In the genomic region with DNA sequence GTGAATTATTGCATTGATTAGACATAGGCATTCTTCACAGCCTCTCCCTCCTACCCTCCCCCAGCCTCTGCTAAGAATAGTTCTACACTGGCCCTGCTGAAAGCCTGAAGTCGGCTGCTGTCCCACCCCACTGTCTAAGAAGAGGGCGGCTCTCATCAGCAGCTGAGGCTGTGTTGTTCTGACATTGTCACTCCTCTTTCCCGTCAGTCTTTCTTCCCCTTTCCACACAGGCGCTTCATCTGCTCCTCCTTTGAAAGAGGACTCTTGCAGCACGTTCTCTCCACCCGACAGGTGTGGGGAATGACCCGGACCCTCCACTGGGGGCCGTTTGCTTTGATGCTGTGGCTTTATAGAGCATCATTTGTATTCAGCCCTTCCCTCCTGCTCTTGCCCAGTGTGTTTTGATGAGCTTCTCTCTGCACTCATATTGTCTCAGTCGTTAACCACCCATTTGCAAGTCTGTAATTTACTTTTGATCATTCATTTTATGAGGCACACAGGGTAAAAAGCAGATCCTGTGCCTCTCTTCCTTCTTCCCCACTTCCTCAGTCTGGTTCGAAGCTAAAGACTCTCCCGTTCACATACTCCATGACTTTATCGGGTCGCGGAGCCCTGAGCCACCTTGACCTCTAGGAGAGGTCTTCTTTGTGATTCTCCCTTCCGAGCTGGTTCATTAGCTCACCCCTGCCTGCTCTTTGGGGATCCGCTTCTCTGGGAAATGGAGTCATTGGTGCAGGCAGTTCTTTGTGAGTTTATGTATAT, we compare ENCODE assay signal across 12 mouse cellular contexts.
DNase-seq lines count a peak whose midpoint lies in the region; ATAC-seq and TF ChIP-seq lines count a peak whose summit lies in the region.
"Had no signal": no experiment of that assay in that cellular context is flagged by ENCODE, and none has a peak within 500 bp of the region (broad histone marks: within the 10 kb centered on the region; RNA-seq: fewer than 3 reads in every experiment).

No protein-coding gene starts in this region.

- H3K4me2 ChIP-seq in heart, embryonic 12.5 days, result peak overlapping the region; percentile 58
- no peak overlapping the region for H3K4me2 ChIP-seq in midbrain, postnatal 0 days (ENCODE audit: low read depth, low read length, poor library complexity, severe bottlenecking)

- no peak for DNase-seq in heart, postnatal 36 days
- DNase-seq in embryo, embryonic 10 days (ENCODE audit: low spot score), result peak; percentile 59
- peak; percentile 52 for DNase-seq in hindbrain, embryonic 10.5 days (ENCODE audit: low spot score)
- DNase-seq in midbrain, postnatal 0 days (ENCODE audit: low spot score), result peak; percentile 33
- no peak for DNase-seq in spleen, adult 18-20 months
- no peak for DNase-seq in thymus, postnatal 10 days (ENCODE audit: low spot score in 2 of 2)
- DNase-seq in lung, postnatal 4 days, result no peak
- DNase-seq: liver, postnatal 0 days; right cerebral cortex, postnatal 14 days; thymus, adult 2 months had no signal

- intact Hi-C loops in heart, postnatal 36 days (cut with DNase I), result no loop called here

- H3K9me3 ChIP-seq in heart, embryonic 12.5 days (replicated peaks), result no peaks in the 10 kb centered on the region
- H3K9me3 ChIP-seq in hindbrain, embryonic 10.5 days, result no peaks in the 10 kb centered on the region
- no peaks in the 10 kb centered on the region for H3K9me3 ChIP-seq in midbrain, postnatal 0 days (ENCODE audit: low read length)

- ATAC-seq in heart, embryonic 12.5 days (ENCODE audit: insufficient number of reproducible peaks, low FRiP score), result 0 out of 2 replicates have a peak, but pooled peaks have one; percentile 45
- peak; percentile 63; the same call in 1 of the 2 replicates for ATAC-seq in midbrain, postnatal 0 days (ENCODE audit: low FRiP score)
- ATAC-seq: inflammation-experienced regulatory T-cells, adult 6 months; liver, postnatal 0 days had no signal

- H3K27me3 ChIP-seq in heart, embryonic 12.5 days (replicated peaks), result no peaks in the 10 kb centered on the region
- H3K27me3 ChIP-seq in hindbrain, embryonic 10.5 days (ENCODE audit: insufficient read depth, poor library complexity, severe bottlenecking), result no peaks in the 10 kb centered on the region; the same call in 1 of the 2 replicates
- no peaks in the 10 kb centered on the region for H3K27me3 ChIP-seq in midbrain, postnatal 0 days (ENCODE audit: insufficient read depth, low read length)

- H3K9ac ChIP-seq in heart, embryonic 12.5 days, result 0 out of 2 replicates have a peak overlapping the region, but pooled peaks have one; percentile 39
- H3K9ac ChIP-seq in midbrain, postnatal 0 days (replicated peaks; ENCODE audit: low read length, poor library complexity, severe bottlenecking), result no peak overlapping the region
- H3K9ac ChIP-seq: liver, postnatal 0 days had no signal

- peaks cover 14% of the 10 kb centered on the region for H3K4me1 ChIP-seq in heart, embryonic 12.5 days (replicated peaks)
- H3K4me1 ChIP-seq in hindbrain, embryonic 10.5 days (replicated peaks), result peaks cover 30% of the 10 kb centered on the region
- peaks cover 4% of the 10 kb centered on the region; the same call in 1 of the 2 replicates for H3K4me1 ChIP-seq in midbrain, postnatal 0 days (ENCODE audit: insufficient read depth, low read length)

- TF ChIP-seq CTCF in midbrain, postnatal 0 days (IDR thresholded peaks at IDR 0.05), result no peak

- H3K36me3 ChIP-seq in heart, embryonic 12.5 days, result no peaks in the 10 kb centered on the region
- no peaks in the 10 kb centered on the region for H3K36me3 ChIP-seq in hindbrain, embryonic 10.5 days
- no peaks in the 10 kb centered on the region for H3K36me3 ChIP-seq in midbrain, postnatal 0 days (ENCODE audit: insufficient read depth, low read length)

- H3K4me3 ChIP-seq in heart, embryonic 12.5 days, result no peak overlapping the region
- H3K4me3 ChIP-seq in hindbrain, embryonic 10.5 days, result peak overlapping the region; percentile 28
- no peak overlapping the region for H3K4me3 ChIP-seq in midbrain, postnatal 0 days (ENCODE audit: low read depth, low read length)

- 41% methylated on average over 16 of the region's 16 CpGs for WGBS in heart, embryonic 12.5 days
- 19% methylated on average over 16 of the region's 16 CpGs for WGBS in hindbrain, embryonic 10.5 days
- WGBS in midbrain, postnatal 0 days, result 18% methylated on average over 16 of the region's 16 CpGs

- H3K27ac ChIP-seq in heart, embryonic 12.5 days (ENCODE audit: poor library complexity, severe bottlenecking), result no peak overlapping the region
- peak overlapping the region; percentile 80 for H3K27ac ChIP-seq in hindbrain, embryonic 10.5 days
- no peak overlapping the region for H3K27ac ChIP-seq in midbrain, postnatal 0 days (ENCODE audit: low read depth, low read length)

Comparison
In these comparisons a context has a peak if more than half of its experiments do, and no peak if none do; other contexts are left out.
1. DNase-seq: peak in embryo, embryonic 10 days (single experiment), hindbrain, embryonic 10.5 days (single experiment) and midbrain, postnatal 0 days (single experiment); none in heart, postnatal 36 days (0 of 2), spleen, adult 18-20 months (0 of 2), thymus, postnatal 10 days (0 of 2) and lung, postnatal 4 days (0 of 2).